Comparison of ENCODE assay signal across 16 mouse cellular contexts in the genomic region with DNA sequence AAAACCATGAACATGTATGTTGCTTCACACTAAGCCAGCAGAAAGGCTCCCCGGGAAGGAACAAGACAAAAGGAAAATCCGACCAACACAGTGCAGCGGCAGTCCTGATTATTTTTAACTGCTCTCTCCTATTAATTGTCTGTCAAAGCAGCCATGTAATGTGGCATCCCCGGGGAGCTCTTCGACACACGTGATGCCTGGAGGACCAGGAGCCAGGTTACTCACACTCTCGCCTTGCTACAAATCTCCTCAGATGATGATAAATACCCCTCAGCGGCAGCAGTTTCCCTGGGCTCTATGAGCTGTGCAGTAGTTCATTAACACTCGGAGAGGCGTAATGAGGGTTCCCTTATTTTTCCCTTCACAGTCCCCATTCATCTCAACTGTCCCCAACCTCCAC.
DNase-seq lines count a peak whose midpoint lies in the region; ATAC-seq and TF ChIP-seq lines count a peak whose summit lies in the region.
"Had no signal": no experiment of that assay in that cellular context is flagged by ENCODE, and none has a peak within 500 bp of the region (broad histone marks: within the 10 kb centered on the region; RNA-seq: fewer than 3 reads in every experiment).

No protein-coding gene starts in this region.

- H3K4me3 ChIP-seq in forebrain, embryonic 13.5 days, result no peak overlapping the region
- H3K4me3 ChIP-seq in forebrain, embryonic 10.5 days, result no peak overlapping the region
- no peak overlapping the region for H3K4me3 ChIP-seq in hindbrain, embryonic 13.5 days
- H3K4me3 ChIP-seq in midbrain, postnatal 0 days (ENCODE audit: low read depth, low read length), result no peak overlapping the region
- no peak overlapping the region for H3K4me3 ChIP-seq in stomach, postnatal 0 days (ENCODE audit: low read depth, low read length)
- H3K4me3 ChIP-seq: myocyte had no signal

- ATAC-seq in forebrain, embryonic 13.5 days, result peak; percentile 58; the same call in 1 of the 2 replicates
- peak; percentile 86 for ATAC-seq in hindbrain, embryonic 13.5 days (ENCODE audit: low FRiP score)
- no peak for ATAC-seq in midbrain, postnatal 0 days (ENCODE audit: low FRiP score)
- ATAC-seq in stomach, postnatal 0 days (ENCODE audit: low FRiP score, low TSS enrichment), result no peak
- ATAC-seq: intestine, embryonic 16.5 days had no signal

- H3K27ac ChIP-seq in forebrain, embryonic 13.5 days, result peak overlapping the region; percentile 70
- H3K27ac ChIP-seq in forebrain, embryonic 10.5 days, result no peak overlapping the region
- peak overlapping the region; percentile 78 for H3K27ac ChIP-seq in hindbrain, embryonic 13.5 days
- H3K27ac ChIP-seq in midbrain, postnatal 0 days (ENCODE audit: low read depth, low read length), result peak overlapping the region; percentile 40
- no peak overlapping the region for H3K27ac ChIP-seq in stomach, postnatal 0 days (replicated peaks)
- H3K27ac ChIP-seq: liver, embryonic 14.5 days had no signal

- peaks cover 38% of the 10 kb centered on the region for H3K4me1 ChIP-seq in forebrain, embryonic 13.5 days
- H3K4me1 ChIP-seq in forebrain, embryonic 10.5 days, result peaks cover 13% of the 10 kb centered on the region; the same call in 1 of the 2 replicates
- peaks cover 39% of the 10 kb centered on the region for H3K4me1 ChIP-seq in hindbrain, embryonic 13.5 days (replicated peaks)
- H3K4me1 ChIP-seq in midbrain, postnatal 0 days (ENCODE audit: insufficient read depth, low read length), result peaks cover 16% of the 10 kb centered on the region
- H3K4me1 ChIP-seq in stomach, postnatal 0 days (replicated peaks; ENCODE audit: control insufficient read depth, insufficient read depth), result no peaks in the 10 kb centered on the region

- no peaks in the 10 kb centered on the region for H3K27me3 ChIP-seq in forebrain, embryonic 13.5 days
- no peaks in the 10 kb centered on the region for H3K27me3 ChIP-seq in forebrain, embryonic 10.5 days (ENCODE audit: poor library complexity, severe bottlenecking)
- peaks cover 11% of the 10 kb centered on the region; the same call in 1 of the 2 replicates for H3K27me3 ChIP-seq in hindbrain, embryonic 13.5 days
- no peaks in the 10 kb centered on the region for H3K27me3 ChIP-seq in midbrain, postnatal 0 days (ENCODE audit: insufficient read depth, low read length)
- H3K27me3 ChIP-seq in stomach, postnatal 0 days (ENCODE audit: control insufficient read depth, insufficient read depth, low read length), result no peaks in the 10 kb centered on the region

- no peak for DNase-seq in forebrain, embryonic 10.5 days (ENCODE audit: extremely low spot score, low spot score)
- DNase-seq in brain, embryonic 14.5 days (ENCODE audit: low read depth), result peak; percentile 85
- peak; percentile 72 for DNase-seq in midbrain, postnatal 0 days (ENCODE audit: low spot score)
- no peak for DNase-seq in right cerebral cortex, postnatal 10 days (ENCODE audit: low spot score in 2 of 2)
- no peak for DNase-seq in adrenal gland, adult 8-10 months
- no peak for DNase-seq in stomach, postnatal 0 days (ENCODE audit: low spot score)
- DNase-seq: adrenal gland, postnatal 36 days; B cell, adult 2 months; cerebellum, adult 11 months; gastrocnemius, postnatal 10 days; right cerebral cortex, adult 18-20 months had no signal

- WGBS in forebrain, embryonic 13.5 days, result 43% methylated on average over 10 of the region's 10 CpGs
- WGBS in forebrain, embryonic 10.5 days, result 82% methylated on average over 10 of the region's 10 CpGs
- 34% methylated on average over 10 of the region's 10 CpGs for WGBS in hindbrain, embryonic 13.5 days
- 24% methylated on average over 10 of the region's 10 CpGs for WGBS in midbrain, postnatal 0 days
- WGBS in stomach, postnatal 0 days, result 61% methylated on average over 10 of the region's 10 CpGs

- no peak for TF ChIP-seq EP300 in stomach, postnatal 0 days (optimal IDR thresholded peaks at IDR 0.05)

- no peak for TF ChIP-seq CTCF in brain, embryonic 14.5 days (IDR thresholded peaks at IDR 0.05; ENCODE audit: borderline replicate concordance, extremely low read depth, insufficient read depth, insufficient read length)
- no peak for TF ChIP-seq CTCF in midbrain, postnatal 0 days (IDR thresholded peaks at IDR 0.05)
- no peak for TF ChIP-seq CTCF in stomach, postnatal 0 days (IDR thresholded peaks at IDR 0.05; ENCODE audit: low read depth)

- no peak for TF ChIP-seq POLR2A in brain, embryonic 14.5 days (IDR thresholded peaks at IDR 0.05; ENCODE audit: borderline replicate concordance, extremely low read depth, insufficient read depth, insufficient read length, poor library complexity, severe bottlenecking)

- peaks cover 13% of the 10 kb centered on the region for H3K36me3 ChIP-seq in forebrain, embryonic 13.5 days (ENCODE audit: poor library complexity, severe bottlenecking)
- peaks cover 11% of the 10 kb centered on the region for H3K36me3 ChIP-seq in forebrain, embryonic 10.5 days (replicated peaks)
- H3K36me3 ChIP-seq in hindbrain, embryonic 13.5 days, result peaks cover 4% of the 10 kb centered on the region; the same call in 1 of the 2 replicates
- H3K36me3 ChIP-seq in midbrain, postnatal 0 days (ENCODE audit: insufficient read depth, low read length), result peaks cover 3% of the 10 kb centered on the region; the same call in 1 of the 2 replicates
- H3K36me3 ChIP-seq in stomach, postnatal 0 days (ENCODE audit: control insufficient read depth, insufficient read depth, low read length), result no peaks in the 10 kb centered on the region

- H3K4me2 ChIP-seq in forebrain, embryonic 13.5 days, result 0 out of 2 replicates have a peak overlapping the region, but pooled peaks have one; percentile 14
- no peak overlapping the region for H3K4me2 ChIP-seq in hindbrain, embryonic 13.5 days
- H3K4me2 ChIP-seq in midbrain, postnatal 0 days (ENCODE audit: low read depth, low read length, poor library complexity, severe bottlenecking), result peak overlapping the region; percentile 2; the same call in 1 of the 2 replicates
- no peak overlapping the region for H3K4me2 ChIP-seq in stomach, postnatal 0 days (replicated peaks; ENCODE audit: low read depth)

- no peaks in the 10 kb centered on the region for H3K9me3 ChIP-seq in forebrain, embryonic 13.5 days (replicated peaks)
- H3K9me3 ChIP-seq in forebrain, embryonic 10.5 days, result no peaks in the 10 kb centered on the region
- no peaks in the 10 kb centered on the region for H3K9me3 ChIP-seq in hindbrain, embryonic 13.5 days
- H3K9me3 ChIP-seq in midbrain, postnatal 0 days (ENCODE audit: low read length), result no peaks in the 10 kb centered on the region
- H3K9me3 ChIP-seq in stomach, postnatal 0 days (ENCODE audit: control insufficient read depth, low read length), result no peaks in the 10 kb centered on the region

- peak overlapping the region; percentile 30; the same call in 1 of the 2 replicates for H3K9ac ChIP-seq in forebrain, embryonic 13.5 days
- no peak overlapping the region for H3K9ac ChIP-seq in hindbrain, embryonic 13.5 days
- no peak overlapping the region for H3K9ac ChIP-seq in midbrain, postnatal 0 days (replicated peaks; ENCODE audit: low read length, poor library complexity, severe bottlenecking)
- no peak overlapping the region for H3K9ac ChIP-seq in stomach, postnatal 0 days (ENCODE audit: low read length)
- H3K9ac ChIP-seq: liver, embryonic 14.5 days had no signal

Comparison
In these comparisons a context has a peak if more than half of its experiments do, and no peak if none do; other contexts are left out.
1. H3K27ac ChIP-seq: peak in forebrain, embryonic 13.5 days (single experiment), hindbrain, embryonic 13.5 days (single experiment) and midbrain, postnatal 0 days (single experiment); none in forebrain, embryonic 10.5 days (single experiment) and stomach, postnatal 0 days (single experiment).
2. ATAC-seq: peak in forebrain, embryonic 13.5 days (single experiment) and hindbrain, embryonic 13.5 days (single experiment); none in midbrain, postnatal 0 days (single experiment) and stomach, postnatal 0 days (single experiment).
3. H3K4me2 ChIP-seq: peak in forebrain, embryonic 13.5 days (single experiment) and midbrain, postnatal 0 days (single experiment); none in hindbrain, embryonic 13.5 days (single experiment) and stomach, postnatal 0 days (single experiment).
4. DNase-seq: peak in brain, embryonic 14.5 days (single experiment) and midbrain, postnatal 0 days (single experiment); none in forebrain, embryonic 10.5 days (single experiment), right cerebral cortex, postnatal 10 days (0 of 2), adrenal gland, adult 8-10 months (single experiment) and stomach, postnatal 0 days (single experiment).